Mouse (Mus musculus): Measurements from ENCODE around the gene Capn10. TPM values are rescaled to one million over a fixed set of nuclear protein-coding genes. Genes with fewer than 3 reads are reported as not detected.
"Not testable (repeated sequence)": the region's sequence is repeated elsewhere in the genome, so short reads cannot be mapped to it uniquely, and the experiment has no call there.

The Capn10 gene
- polyA plus RNA-seq, 1 experiment from 2014 or later: 28.2 TPM

DNA sequence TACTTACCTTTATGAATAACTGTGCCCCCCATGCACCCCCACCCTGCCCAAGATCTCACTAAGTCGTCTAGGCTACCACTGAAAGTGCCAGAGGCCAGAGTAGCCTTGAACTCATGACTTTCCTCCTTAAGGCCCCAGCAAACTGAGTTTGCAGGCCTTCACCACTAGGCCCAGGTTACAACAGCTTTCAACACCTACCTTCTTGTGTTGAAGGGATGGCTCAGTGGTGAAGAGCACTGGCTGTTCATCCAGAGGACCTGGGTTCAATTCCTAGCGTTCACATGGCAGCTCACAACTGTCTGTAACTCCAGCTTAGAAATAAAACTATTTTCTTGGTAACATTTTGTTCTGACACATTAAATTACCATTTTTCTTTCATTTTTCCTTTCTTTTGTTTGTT lies 19.5 kb downstream of the Capn10 start:
- 71% methylated on average over 2 of the region's 2 CpGs for WGBS
- Histone ChIP-seq H3K4me1 (replicated peaks) (0 out of 2 replicates have a peak, but pooled peaks cover 4% of the 10 kb centered on the region), H3K4me3 (replicated peaks) (no peak overlapping the region), H3K27me3 (replicated peaks) (no peaks in the 10 kb centered on the region), H3K9ac (no peak overlapping the region), H3K36me3 (no peaks in the 10 kb centered on the region), H3K4me2 (replicated peaks) (no peak overlapping the region), H3K27ac (no peak overlapping the region), H3K9me3 (no peaks in the 10 kb centered on the region)
- ATAC-seq: no peak

DNA sequence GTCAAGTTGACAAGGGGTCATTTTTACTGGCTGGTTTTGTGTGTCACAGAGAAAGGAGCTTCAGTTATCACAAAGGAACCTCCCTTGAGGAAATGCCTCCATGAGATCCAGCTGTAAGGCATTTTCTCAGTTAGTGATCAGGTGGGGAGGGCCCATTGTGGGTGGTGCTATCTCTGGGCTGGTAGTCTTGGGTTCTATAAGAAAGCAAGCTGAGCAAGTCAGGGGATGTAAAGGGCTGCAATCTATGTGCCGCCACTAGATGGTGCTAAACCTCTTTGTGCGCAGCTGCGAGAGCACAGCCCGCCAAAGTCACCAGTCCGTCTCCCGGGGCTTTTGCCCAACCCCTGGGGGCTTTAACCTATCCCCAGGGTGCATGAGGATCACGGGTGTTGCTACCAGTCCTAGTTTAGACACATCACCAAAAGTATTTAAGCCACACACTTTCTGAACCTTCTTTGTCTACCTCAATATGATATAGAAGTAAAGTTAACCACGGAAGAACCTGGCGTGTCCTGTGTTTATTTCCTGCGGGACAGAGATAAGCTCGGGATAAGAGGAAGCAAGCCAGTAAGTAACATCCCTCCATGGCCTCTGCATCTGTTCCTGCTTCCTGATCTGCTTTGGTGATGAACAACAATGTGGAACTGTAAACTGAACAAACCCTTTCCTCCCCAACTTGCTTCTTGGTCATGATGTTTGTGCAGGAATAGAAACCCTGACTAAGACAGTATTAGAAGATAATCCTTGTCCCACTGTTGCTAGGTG lies 22.6 kb downstream of the Capn10 start:
- H3K9me3 ChIP-seq; H3K27ac ChIP-seq; H3K36me3 ChIP-seq; H3K27me3 ChIP-seq (replicated peaks); H3K4me1 ChIP-seq (replicated peaks); H3K9ac ChIP-seq: not testable (repeated sequence)
- Histone ChIP-seq H3K4me2 (replicated peaks) (peak overlapping the region; percentile 41), H3K4me3 (replicated peaks) (0 out of 2 replicates have a peak overlapping the region, but pooled peaks have one; percentile 16)
- 4% methylated on average over 11 of the region's 11 CpGs for WGBS
- peak; percentile 54 for ATAC-seq

DNA sequence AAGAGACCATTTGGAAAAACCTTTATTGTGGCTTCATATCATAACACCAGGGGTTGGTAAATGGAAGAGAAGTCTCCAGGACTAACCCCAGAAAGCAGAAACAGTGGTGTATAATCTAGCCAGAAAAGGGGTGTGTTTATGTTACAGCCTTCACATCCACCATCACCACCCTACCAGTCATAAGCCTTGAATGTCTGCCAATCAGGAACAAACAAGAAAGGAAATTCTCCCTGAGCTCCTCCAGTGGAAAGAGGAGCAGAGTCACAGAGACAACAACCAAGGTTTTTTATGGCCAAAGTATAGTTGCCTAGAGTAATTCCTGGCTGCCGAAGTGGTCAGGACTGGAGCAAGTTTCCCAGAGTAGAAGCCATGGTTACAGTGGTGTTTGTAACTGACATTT lies 24.8 kb downstream of the Capn10 start:
- Histone ChIP-seq H3K4me1 (replicated peaks) (no peaks in the 10 kb centered on the region), H3K4me2 (replicated peaks) (no peak overlapping the region), H3K4me3 (replicated peaks) (no peak overlapping the region), H3K27me3 (replicated peaks) (no peaks in the 10 kb centered on the region), H3K9ac (no peak overlapping the region), H3K27ac (no peak overlapping the region), H3K9me3 (no peaks in the 10 kb centered on the region), H3K36me3 (no peaks in the 10 kb centered on the region)
- no peak for ATAC-seq
- 84% methylated on average over 1 of the region's 1 CpGs for WGBS

DNA sequence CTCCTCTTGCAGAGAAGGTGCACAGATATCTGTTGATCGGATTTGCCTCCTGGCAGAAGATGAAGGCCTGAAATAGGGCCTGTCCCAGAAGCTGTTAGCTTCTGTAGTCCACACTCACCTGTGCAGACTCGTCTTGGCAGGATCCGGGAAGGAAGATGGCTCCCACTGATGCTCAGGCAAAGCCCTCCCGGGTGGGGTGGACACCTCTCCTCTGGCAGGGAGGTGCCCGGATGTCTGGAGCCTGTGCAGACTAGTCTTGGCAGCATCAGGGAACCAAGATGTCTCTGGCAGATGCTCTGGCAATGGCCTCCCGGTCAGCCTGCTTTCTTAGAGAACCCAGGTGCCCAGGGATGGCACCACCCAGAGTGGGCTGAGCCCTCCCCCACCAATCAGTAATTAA lies 36.6 kb downstream of the Capn10 start:
- H3K4me2 ChIP-seq (replicated peaks); H3K4me1 ChIP-seq (replicated peaks); H3K9me3 ChIP-seq; H3K9ac ChIP-seq; ATAC-seq; H3K27ac ChIP-seq; H3K4me3 ChIP-seq (replicated peaks); H3K27me3 ChIP-seq (replicated peaks); H3K36me3 ChIP-seq: not testable (repeated sequence)
- WGBS: 92% methylated on average over 6 of the region's 6 CpGs

DNA sequence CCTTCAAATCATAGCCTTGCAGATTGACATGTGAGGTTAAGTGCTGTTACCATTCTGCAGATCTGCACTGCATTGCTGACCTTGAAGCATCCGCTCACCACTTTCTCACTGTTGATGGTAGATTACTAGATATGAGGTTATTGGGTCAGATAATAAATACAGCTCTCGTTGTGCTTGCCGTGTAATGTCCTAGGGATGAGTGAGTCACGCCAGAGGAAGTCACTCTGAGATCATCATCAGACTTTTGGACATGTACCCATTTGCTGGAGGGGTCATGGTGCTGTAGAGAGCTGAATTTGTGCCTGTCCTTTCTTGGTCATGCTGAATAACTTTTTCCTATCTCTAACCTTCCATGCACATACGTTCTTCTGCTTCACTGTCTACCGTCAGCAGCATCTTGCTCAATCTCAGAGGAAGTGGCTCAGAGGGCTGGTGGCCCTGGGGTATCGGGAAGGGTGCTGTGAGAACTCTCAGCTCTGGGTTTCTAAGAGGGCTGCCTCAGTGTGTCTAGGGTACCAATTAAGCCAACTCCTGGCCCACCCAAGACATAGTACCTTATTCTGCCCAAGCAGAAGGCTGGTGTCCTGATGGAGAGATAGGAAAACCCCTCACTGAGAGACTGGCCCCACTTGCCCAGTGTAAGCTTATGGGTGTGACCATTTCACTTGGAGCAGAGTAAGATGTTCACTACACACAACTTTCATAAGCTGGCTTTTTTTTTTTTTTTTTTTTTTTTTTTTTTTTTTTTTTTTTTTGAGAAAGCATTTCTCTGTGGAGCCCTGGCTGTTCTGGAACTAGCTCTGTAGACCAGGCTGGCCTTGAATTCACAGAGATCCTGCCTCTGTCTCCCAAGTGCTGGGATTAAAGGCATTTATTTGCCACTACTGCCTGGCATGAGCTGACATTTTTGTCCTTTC lies 38.0 kb downstream of the Capn10 start:
- Histone ChIP-seq H3K9ac (no peak overlapping the region), H3K4me3 (replicated peaks) (no peak overlapping the region), H3K4me2 (replicated peaks) (no peak overlapping the region), H3K4me1 (replicated peaks) (no peaks in the 10 kb centered on the region), H3K9me3 (no peaks in the 10 kb centered on the region), H3K36me3 (no peaks in the 10 kb centered on the region), H3K27me3 (replicated peaks) (no peaks in the 10 kb centered on the region), H3K27ac (no peak overlapping the region)
- 76% methylated on average over 7 of the region's 7 CpGs for WGBS
- no peak for ATAC-seq

DNA sequence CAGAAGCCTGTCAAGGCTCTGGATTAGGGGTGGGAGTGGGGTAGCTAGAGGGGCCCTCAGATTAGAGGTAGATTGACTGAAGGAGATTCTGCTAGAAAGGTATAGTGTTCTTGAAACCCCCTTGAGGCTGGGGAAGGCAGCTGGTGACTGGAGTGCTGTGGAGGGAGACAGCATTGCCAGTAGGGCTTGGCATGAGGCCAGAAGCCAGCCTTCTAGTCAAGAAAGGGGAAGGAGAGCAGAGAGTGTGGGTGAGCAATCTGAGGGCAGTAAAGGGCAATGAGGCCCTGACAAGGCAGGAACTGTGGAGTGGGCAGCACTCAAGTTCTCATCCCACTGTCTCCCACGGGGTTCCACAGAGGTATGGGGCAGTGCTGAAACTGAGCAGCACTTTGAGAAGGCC lies 38.7 kb downstream of the Capn10 start:
- Histone ChIP-seq H3K4me1 (replicated peaks) (no peaks in the 10 kb centered on the region), H3K27ac (no peak overlapping the region), H3K9ac (no peak overlapping the region), H3K27me3 (replicated peaks) (no peaks in the 10 kb centered on the region), H3K4me2 (replicated peaks) (no peak overlapping the region), H3K36me3 (no peaks in the 10 kb centered on the region), H3K9me3 (no peaks in the 10 kb centered on the region), H3K4me3 (replicated peaks) (no peak overlapping the region)
- ATAC-seq: peak; percentile 40; the same call in 1 of the 2 replicates
- WGBS: 70% methylated on average over 1 of the region's 1 CpGs

DNA sequence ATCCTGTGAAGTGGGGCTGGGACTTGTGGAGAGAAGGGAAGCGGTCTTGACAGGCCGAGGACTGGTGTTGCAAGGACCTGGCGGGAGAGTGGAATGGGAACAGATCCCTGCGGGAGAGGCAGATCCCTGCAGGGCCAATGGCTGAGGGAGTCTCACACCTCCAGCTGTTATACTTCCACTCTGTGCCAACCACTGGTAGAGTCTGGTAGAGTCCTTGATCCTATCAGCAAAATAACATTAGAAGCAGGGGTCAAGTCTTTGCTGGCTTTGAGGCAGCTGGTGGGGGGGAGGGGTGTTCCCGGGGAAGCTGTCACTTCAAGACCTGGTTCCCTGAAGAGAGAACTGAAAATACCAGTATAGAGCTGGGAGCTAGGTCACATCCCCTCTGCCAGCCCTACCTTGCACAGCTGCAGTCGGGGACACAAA lies 42.0 kb downstream of the Capn10 start:
- Histone ChIP-seq H3K4me1 (replicated peaks) (peaks cover 10% of the 10 kb centered on the region; the same call in 1 of the 2 replicates), H3K9me3 (no peaks in the 10 kb centered on the region), H3K27me3 (replicated peaks) (no peaks in the 10 kb centered on the region), H3K4me3 (replicated peaks) (no peak overlapping the region), H3K4me2 (replicated peaks) (no peak overlapping the region), H3K9ac (no peak overlapping the region), H3K36me3 (no peaks in the 10 kb centered on the region), H3K27ac (0 out of 2 replicates have a peak overlapping the region, but pooled peaks have one; percentile 13)
- ATAC-seq: peak; percentile 57
- WGBS: 41% methylated on average over 6 of the region's 6 CpGs

DNA sequence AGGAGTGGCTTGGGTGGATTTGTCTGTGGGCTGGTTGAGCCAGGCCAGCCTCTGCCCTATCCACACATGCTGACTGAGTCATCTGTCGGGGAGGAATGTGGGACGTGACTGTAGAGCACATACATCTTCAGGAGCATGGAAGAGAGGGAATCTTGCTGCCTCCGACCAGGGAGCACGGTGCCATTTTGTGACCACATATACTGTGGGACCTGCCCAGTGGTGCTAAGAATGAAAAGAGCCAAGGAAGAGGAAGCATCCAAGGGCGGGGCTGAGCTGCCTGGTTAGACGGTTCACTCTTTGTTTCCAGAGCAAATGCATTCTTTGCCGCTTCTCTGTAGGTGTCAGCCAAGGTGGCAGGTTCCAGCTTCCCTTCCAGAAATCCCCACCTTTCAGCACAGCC lies 44.5 kb downstream of the Capn10 start:
- H3K4me1 ChIP-seq (replicated peaks): peaks cover 10% of the 10 kb centered on the region; the same call in 1 of the 2 replicates
- no peaks in the 10 kb centered on the region for H3K36me3 ChIP-seq
- no peaks in the 10 kb centered on the region for H3K9me3 ChIP-seq
- no peak for ATAC-seq
- H3K4me3 ChIP-seq (replicated peaks): no peak overlapping the region
- H3K27me3 ChIP-seq (replicated peaks): no peaks in the 10 kb centered on the region
- no peak overlapping the region for H3K9ac ChIP-seq
- H3K4me2 ChIP-seq (replicated peaks): 0 out of 2 replicates have a peak overlapping the region, but pooled peaks have one; percentile 11
- H3K27ac ChIP-seq: 0 out of 2 replicates have a peak overlapping the region, but pooled peaks have one; percentile 22
- WGBS: 44% methylated on average over 7 of the region's 7 CpGs

DNA sequence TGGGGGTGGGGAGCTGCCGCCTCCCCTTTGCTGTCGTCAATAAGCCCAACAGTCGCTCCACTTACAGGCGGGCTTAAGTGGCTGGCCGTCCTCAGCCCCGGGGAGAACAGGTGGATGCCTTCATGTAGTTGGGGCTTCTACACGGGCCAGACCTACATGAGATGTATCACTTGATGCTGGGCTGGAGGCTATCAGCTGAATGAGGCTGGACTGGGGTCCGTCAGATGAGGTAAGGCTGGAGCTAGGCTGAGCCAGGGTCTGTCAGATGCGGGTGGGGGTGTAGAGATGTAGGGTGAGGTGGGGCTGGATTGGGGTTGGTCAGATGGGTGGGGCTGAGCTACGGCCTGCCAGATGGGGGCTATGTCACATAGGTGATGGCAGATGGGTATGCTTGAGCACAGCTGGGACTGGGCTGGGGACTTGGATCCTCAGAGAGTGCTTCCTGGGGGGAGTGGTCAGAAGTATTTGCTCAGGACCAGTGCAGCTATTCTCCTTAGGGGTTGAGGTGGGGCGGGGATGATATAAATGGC lies 45.0 kb downstream of the Capn10 start:
- H3K27me3 ChIP-seq (replicated peaks): no peaks in the 10 kb centered on the region
- H3K36me3 ChIP-seq: no peaks in the 10 kb centered on the region
- H3K4me2 ChIP-seq (replicated peaks): 0 out of 2 replicates have a peak overlapping the region, but pooled peaks have one; percentile 11
- no peaks in the 10 kb centered on the region for H3K9me3 ChIP-seq
- 29% methylated on average over 11 of the region's 11 CpGs for WGBS
- ATAC-seq: peak; percentile 22; the same call in 1 of the 2 replicates
- no peak overlapping the region for H3K4me3 ChIP-seq (replicated peaks)
- H3K4me1 ChIP-seq (replicated peaks): peaks cover 10% of the 10 kb centered on the region; the same call in 1 of the 2 replicates
- no peak overlapping the region for H3K9ac ChIP-seq
- H3K27ac ChIP-seq: 0 out of 2 replicates have a peak overlapping the region, but pooled peaks have one; percentile 22

DNA sequence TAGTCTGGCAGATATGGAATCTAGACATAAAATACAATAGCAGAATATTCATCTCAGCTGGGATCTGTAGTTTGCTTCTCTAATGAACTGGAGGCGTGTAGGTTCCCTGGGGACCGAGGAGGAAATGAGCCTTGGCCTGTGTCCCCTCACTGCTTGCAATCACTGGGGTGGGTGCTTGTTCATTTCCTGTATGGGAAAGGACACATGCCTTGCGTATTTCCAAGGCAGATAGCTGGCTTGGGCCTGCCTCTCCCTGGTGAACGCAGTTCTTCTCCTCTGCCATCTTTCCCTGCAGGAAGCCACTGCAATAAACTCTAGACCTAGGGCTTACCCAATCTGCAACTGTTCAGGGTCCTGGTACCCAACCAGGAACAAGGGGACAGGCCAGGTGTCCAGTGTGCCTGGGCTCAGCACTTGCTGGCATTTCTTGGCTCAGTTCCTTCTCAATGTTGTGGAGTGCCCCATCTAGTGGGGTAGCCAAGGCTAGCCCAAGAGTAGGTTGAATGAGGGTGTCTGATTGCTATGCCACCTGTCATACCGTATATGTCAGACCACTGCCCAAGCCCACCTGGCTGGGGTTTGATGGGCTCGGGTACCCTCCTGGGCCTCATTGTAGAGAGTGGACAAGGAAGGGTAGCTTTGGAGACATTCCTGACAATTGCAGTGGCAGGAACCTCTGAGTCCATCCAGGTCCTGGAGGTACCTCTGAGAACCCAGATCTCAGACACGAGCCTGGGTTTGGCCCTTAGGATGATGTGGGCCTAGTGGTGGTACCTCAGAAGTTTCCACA lies 47.1 kb downstream of the Capn10 start:
- H3K9ac ChIP-seq: no peak overlapping the region
- ATAC-seq: no peak
- H3K4me1 ChIP-seq (replicated peaks): peaks cover 10% of the 10 kb centered on the region; the same call in 1 of the 2 replicates
- WGBS: 77% methylated on average over 7 of the region's 7 CpGs
- H3K27ac ChIP-seq: no peak overlapping the region
- no peak overlapping the region for H3K4me3 ChIP-seq (replicated peaks)
- no peaks in the 10 kb centered on the region for H3K36me3 ChIP-seq
- no peaks in the 10 kb centered on the region for H3K27me3 ChIP-seq (replicated peaks)
- no peaks in the 10 kb centered on the region for H3K9me3 ChIP-seq
- no peak overlapping the region for H3K4me2 ChIP-seq (replicated peaks)

DNA sequence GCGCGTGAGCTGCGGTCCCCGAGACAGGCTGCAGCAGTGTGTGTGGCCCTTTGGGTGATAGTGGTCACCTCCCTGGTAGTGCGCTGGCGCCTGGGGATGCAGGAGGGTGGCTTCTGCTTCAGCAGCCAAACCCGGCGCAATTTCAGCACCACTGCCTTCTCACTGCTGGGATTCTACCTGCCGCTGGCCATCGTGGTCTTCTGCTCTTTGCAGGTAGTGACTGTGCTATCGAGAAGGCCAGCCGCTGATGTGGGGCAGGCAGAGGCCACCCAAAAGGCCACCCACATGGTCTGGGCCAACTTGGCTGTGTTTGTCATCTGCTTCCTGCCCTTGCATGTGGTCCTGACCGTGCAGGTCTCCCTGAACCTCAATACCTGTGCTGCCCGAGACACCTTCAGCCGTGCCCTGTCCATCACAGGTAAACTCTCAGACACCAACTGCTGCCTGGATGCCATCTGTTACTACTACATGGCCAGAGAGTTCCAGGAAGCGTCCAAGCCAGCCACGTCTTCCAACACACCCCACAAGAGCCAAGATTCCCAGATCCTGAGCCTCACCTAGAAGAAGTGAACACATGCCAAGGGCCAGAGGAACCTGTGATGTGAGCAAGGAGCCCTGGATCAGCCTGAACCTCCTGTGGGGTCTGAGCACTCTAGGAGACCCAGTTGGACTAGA lies 48.9 kb downstream of the Capn10 start:
- H3K9ac ChIP-seq: no peak overlapping the region
- peaks cover 10% of the 10 kb centered on the region; the same call in 1 of the 2 replicates for H3K4me1 ChIP-seq (replicated peaks)
- 91% methylated on average over 17 of the region's 17 CpGs for WGBS
- no peak for ATAC-seq
- no peak overlapping the region for H3K27ac ChIP-seq
- H3K27me3 ChIP-seq (replicated peaks): no peaks in the 10 kb centered on the region
- no peaks in the 10 kb centered on the region for H3K9me3 ChIP-seq
- no peak overlapping the region for H3K4me3 ChIP-seq (replicated peaks)
- H3K4me2 ChIP-seq (replicated peaks): no peak overlapping the region
- no peaks in the 10 kb centered on the region for H3K36me3 ChIP-seq
